Mouse (Mus musculus): Measurements from ENCODE around the gene Fbrsl1.

DNA sequence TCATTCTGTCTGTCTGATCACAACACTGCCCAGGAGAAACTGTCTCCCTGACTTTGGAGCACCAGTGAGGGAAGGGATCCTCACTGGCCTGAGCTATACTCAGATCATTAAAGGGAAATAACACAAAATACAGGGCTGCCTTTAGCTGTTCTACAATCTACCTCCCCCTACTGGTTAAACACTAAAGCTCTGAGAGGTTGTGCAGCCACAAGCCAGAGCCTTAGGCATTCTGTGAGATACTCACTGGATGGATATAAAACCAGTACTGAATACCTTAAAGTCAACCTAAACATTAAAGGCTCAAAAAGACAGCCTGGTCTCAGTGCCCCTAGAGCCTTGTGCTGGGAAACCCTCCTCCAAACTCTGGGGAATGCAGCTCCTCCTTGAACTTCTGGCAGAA lies 13.5 kb downstream of the Fbrsl1 start:
- no peak for TF ChIP-seq POLR2A (IDR thresholded peaks at IDR 0.05; ENCODE audit: borderline replicate concordance, extremely low read depth, low read depth, low read length)
- TF ChIP-seq CTCF (IDR thresholded peaks at IDR 0.05; ENCODE audit: insufficient read depth, low read length): 0 out of 2 replicates have a peak, but pooled peaks have one; percentile 0

All from lung, adult 2 months (tissue).